Mouse (Mus musculus) R1 (cell line): ENCODE measurements at regions not wholly inside any gene's neighbourhood (a gene's known extent, or its start where the extent isn't known, plus 50 kb on each side); places are given as distances from the start of the nearest gene placed in this dataset.
"Not testable (repeated sequence)": the region's sequence is repeated elsewhere in the genome, so short reads cannot be mapped to it uniquely, and the experiment has no call there.

Experiments used
- DNase-seq: peaks from one replicate; pipeline ENCODE4 v3.0.0-alpha.2; 2018; ENCODE audit warnings: low read depth, low spot score

DNA sequence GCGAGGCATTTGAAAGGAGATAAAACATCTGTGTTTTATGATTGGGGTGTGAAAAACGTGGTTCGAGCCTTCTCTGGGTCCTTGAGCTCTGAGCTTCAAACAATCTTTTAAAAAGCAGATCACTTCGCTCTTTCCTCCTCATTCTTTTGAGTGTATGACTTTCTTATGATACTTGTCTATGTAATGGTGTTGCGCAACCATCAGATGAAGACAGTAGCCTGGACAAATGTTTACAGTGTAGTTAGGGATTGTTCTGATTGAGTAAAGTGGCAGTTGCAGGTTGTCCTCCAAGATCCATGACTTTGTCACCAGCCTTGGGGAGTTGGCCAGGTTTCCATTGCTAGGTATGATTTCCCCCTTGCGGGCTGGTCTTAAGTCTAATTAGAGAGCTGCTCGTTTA, 116.1 kb upstream of the Pfn2 start:
- no peak for DNase-seq

DNA sequence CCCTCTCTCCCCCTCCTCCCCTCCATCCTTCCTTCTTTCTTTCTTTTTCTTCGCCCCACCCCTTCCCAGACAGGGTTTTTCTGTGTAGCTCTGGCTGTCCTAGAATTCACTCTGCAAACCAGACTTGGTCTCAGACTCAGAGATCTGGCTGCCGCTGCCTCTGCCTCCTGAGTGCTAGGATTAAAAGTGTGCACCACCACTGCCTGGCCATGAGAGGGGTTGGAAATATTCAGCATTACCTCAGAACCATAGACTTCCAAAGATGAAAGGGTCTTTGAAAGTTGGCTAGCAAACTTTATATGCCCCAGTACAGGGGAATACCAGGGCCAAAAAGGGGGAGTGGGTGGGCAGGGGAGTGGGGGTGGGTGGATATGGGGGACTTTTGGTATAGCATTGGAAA, 122.7 kb upstream of the Pfn2 start:
- DNase-seq = not testable (repeated sequence)

DNA sequence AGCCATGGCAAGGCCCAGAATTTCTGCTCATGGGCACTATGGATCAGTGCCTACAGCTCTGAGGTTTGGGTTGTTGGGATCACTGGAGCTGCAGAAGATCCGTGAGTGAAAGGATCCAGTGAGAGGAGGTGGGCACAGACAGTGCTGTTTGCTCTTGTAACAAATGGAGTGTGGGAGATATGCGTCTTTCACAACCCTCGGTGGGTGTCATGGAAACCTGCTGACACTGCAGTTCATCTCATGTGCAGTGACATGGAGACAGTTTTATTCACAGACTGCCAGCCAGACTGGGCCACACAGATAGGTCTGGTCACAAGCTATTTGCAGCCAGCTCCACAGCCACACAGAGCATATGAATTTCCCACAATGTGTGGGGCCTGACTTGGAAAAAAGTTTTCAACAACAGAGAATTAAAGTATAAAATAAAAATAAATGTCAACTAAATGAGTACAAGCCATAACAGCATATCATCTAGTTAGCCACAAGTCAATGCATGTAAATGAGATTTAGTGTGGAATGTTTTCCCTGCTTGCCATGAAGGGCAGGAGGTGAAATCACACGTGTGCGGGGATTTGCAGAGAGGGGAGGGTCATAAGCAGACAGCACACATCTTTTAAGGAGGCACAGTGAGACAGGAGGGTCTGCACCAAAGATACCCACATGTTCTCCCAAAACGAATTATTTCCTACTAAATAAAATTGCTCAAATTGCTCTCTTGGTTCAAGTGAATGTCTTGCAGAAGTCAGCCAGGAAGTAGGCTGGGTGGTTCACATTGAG, 124.8 kb upstream of the Pfn2 start:
- DNase-seq = no peak

DNA sequence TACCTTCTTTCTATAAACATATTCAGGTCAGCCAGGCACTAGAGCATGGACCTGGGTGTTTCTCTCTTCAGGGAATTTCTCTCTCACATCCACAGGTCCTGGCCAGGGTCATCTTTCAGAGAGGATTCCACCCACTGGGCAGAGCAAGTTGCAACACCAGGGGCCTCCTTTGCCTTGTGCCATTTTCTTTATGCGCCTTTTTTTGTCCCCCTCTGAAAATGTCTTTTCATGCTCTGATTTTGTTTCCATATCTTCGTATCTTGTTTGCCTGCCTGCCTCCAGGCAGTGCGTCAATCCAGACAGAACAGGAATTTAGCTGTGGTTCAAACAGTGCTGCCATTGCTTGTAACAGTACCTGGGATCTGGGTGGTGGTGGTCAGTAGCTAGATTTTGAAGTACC, 125.7 kb upstream of the Pfn2 start:
- DNase-seq = no peak

DNA sequence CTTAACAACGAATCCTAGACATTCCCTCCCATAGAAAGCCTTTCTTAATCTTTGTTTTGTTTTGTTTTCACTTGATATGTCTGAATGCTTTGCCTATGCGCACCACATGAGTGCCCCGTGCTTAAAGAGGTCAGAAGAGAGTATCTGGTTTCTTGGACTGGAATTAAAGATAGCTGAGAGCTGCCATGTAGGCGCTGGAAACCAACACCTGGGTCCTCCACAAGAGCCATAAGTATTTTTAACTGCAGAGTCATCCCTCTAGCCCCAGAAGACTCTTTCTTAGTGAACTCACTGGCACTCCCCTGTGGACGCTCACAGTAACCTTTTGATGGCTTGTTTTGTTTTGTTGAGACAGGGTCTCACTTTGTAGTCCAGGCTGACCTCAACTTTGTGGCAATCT, 127.5 kb upstream of the Pfn2 start:
- no peak for DNase-seq

DNA sequence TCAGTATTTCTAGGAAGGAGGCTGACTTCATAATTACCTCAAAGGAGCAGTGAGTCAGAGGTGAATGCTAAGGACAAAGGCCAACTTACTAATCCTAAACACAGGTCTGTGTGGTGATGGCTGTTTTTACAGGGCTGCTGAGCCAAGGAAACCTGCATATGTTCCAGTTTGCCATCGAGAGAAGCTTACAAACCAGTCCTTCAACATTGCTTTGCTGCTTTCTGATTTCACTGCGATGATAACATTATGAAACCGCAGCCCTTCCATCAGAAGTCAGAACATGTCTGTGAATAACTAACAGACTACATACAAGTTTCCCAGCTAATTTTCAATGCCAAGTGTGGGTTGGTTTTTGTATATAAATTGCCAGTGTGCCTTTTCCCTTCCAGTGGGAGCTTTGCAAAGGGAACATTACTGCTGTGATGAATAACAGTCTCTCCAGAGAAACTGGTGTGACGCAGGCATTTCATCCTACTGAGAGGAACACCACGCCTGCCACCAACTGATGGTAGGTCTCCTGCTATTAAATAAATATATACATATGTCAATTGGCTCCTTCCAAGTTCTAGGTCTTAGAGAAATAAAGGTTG, 128.9 kb upstream of the Pfn2 start:
- DNase-seq = no peak

DNA sequence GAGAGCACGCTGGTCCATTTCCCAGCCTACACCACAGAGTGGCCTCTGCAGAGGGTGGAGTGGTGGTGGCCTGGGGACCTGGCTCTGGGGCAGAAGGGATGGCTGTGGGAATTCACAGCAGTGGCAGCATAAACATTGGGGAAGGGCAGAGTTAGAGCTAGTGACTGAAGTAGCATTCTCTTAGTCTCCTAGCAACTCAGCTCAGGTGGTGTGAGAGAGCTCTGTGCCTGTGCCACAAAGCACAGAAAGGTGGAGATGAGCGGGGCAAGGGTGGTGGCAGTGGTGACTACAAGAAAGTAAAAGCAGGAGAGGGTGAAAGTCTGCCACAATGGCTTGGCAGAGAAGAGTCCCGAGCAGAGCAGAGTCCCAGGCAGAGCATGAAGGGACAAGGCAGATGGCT, 140.3 kb upstream of the Pfn2 start:
- no peak for DNase-seq

DNA sequence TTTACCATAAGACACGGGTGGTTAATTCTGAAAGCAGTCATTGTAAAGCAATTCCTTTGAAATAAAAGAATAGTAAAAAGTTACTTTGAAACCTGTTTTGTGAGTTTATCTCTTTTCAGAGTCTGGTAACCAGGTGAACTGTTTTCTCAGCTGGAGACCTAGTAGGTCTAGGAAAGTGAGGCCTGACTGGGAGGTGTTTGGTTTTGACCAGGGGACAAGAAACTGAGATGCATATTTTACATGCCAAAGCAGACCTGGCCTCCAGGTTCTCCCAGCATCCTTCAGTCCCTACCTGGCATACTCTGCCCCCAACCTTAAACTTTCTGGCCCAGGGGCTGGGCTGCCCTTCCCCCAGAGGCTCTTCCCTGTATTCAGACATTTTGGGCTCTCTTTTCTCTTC, 142.9 kb upstream of the Pfn2 start:
- peak; percentile 17 for DNase-seq

DNA sequence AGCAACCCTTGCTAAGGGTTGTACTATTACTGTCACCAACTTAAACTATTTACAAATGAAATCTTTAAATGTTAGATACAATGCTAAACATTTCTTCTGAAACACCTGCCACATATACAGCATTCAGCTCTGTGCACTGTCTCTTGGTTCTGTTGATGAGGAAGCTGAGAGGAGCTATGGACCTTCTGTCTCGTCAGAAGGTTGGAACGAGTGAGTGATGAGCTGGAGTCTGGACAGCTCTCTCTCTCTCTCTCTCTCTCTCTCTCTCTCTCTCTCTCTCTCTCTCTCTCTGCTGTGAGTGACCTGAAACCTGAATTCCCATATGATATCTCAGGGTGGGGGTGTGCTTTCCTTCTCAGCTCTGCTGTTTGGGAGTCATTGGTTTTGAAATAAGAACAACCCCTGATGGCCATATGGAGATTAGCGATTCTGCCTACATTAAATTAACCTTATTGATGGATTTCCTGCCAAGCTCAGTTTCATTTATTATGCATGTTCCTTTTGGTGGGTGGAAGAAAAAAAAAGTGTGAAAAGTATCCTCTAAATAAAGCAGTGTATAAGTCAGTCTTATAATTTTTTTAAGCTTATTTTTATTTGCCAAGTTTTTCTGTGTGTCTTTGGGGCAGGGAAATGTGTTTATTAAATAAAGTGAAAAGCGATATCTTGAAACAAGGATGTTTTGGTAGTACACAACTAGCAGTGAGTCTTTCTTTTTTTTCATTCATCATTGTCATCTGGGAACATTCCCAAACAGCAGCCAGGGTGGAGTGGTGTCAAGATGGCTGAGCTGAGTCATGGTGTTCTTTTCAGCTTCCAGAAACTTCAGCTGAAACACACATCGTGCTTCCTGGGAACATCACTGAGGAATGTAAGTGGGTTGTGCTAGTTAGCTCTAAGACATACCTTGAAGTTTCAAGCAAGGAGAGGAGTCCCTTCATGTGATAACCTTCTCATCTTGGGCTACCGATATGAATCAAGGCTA, 150.5 kb upstream of the Pfn2 start:
- no peak for DNase-seq

DNA sequence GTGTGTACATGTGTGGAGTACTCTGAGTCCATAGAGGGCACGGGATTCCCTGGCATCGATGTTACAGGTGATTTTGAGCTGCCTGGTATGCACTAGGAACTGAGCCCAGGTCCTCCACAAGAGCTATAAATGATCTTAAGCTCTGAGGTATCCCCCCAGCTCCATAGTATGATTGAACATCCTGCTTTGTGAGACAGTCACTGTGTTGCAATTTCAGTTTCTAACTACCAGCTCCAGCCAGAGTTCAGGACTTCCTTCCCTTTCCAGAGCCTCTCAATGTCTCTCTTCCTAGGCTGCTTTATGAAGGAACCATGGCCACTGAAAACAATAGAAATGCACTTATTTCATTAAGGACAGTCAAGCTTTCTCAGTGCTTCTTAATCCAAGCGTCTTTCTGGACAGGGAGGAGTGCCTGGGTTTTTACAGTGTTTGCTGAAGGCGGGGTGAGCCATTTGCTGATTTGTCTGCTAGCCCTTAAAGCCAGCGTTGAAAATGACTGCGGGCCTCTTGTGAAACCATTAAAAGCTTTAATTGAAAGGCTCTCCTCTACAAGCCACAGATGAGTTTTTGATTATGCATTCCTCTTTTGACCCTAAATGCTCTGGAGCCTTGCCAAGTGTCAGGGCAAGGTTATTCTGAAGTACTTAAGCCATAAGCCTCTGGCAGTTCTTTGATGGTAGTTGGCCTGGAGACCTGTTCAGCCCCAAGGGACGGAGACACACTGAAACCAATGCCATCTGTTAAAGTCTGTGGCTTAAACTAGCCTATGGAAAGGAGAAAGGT, 155.1 kb upstream of the Pfn2 start:
- DNase-seq = peak; percentile 5

DNA sequence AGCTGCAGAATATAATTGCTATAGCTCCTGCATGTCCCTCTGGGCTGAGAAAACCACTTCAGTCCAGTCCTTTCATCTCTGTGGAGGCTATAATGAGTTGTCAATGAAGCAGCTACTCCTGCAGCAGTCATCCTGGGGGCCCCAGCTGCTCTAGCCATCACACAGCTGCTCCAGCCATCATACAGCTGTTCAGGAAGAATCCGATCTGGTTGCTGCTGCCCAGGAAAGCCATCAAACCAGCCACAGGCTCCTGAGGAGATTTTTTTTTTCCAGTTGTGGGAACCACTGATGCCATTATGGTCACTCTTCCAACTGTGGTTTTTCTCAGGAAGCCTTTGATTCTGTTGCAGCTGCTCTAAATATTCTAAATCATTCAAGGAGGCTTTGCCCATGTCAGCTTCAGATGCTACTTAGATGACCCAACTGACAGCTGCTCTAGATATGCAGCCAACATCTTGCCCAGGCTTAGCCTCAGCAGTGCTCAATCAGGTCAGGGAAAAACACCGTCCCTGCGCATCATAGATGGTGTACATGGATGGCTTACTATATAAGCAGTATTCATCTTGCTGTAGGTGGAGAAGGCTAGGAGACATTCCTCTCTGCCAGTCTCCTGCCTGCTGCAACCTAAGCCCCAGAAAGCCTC, 177.0 kb upstream of the Pfn2 start:
- no peak for DNase-seq

DNA sequence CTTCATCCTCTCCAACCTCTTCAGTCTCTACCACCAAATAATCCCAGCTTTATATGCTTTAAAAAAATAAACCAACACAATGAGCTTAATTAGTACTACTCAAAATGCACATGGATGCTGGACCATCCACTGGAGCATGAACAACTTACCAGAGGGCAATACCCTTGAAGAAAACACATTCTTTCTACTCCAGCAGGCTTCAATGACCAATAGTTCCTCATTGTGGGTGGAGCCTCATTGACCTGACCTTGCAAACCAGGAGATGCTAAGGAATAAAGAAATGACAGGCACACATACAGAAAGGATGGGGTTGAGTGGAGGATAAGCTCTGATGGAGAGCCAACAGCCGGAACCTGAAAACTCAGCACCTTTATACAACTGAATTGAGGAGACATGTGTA, 201.7 kb upstream of the Pfn2 start:
- no peak for DNase-seq

DNA sequence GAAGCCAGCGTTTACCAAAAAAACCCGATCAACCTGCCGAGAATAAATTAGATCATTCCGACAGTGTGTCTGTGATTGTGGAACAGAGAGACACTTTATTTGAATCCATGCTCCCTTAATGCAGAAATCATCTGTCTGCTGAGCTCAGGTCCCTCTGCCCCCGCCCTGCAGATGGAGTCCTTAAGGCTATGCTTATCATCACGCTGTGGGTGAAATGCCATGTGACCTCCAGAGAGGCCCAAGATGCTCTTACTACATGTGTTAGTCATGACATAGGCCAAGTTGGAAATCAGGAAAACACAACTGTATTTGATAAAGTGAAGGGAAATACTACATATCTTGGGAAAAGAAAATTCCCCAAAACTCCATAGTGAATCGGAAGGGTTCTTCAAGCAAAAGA, 206.8 kb upstream of the Pfn2 start:
- no peak for DNase-seq

DNA sequence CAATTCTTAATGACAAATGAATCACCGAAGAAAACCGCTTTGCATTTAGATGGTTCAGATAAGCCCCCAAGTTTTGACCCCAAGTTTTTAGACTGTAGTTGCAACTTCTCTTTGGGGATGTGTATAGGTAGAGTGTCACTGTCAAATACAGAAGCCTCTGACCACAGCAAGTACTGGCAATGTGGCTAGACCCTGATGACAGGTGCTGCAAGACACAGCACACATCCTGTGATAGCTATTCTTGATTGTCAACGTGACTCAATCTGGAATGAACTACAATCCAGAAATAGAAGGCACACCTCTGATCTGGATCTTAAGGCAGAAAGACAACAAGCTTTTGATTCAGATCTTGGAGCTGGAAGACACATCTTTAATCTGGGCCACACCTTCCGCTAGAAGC, 207.3 kb upstream of the Pfn2 start:
- DNase-seq = no peak

DNA sequence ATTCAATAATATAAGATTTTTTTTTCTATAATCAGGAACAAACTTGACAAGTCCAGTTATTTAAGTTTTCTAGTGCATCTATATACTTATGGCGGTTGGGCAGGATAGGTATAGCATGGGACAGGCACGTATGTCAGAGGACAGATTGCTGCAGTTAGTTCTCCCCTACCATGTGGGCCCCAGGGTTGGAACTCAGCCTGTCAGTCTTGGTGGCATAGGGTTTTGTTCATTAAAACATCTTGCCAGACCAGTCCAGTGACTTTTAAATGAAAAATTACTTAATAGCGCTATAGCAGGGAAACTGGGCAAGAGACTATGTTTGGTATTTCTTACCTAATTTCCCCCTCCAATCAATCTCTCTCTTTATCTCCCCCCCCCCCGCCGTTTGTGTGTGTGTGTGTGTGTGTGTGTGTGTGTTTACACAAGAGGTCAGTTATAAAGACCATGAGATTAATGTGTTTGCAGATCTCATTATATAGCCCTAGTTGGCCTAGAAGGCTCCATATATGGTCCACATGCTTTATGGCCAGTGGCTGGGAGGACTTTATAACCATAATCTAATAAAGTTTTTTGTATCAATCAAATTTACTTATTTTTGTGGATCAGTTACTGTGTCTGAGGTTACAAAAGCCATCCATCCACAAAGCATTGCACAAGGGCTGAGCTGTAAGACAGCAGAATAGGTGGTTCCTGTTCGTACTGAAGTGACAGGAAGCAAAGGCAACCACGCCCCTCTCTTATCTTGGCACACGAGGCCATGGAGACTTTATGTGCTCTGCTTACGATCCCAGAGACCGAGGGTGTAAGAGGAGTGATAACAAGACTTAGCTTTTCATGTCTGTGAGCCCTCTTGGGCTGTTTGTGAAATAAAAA, 208.5 kb upstream of the Pfn2 start:
- no peak for DNase-seq

DNA sequence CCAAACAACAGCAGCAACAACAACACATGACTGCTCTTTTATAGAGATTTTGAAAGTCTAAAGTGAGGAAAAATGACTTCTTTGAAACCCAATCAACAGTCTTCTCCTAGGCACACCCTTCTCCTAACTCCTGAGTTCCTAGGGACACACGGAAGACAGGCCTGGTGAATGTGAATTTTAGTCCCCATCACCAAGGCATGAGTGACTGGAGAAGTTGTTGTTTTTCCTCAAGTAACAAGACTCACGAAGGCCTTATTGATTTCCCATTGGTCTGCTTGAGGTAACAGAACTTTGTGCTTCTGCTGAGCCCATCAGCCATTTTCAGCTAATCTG, 209.2 kb upstream of the Pfn2 start:
- no peak for DNase-seq

DNA sequence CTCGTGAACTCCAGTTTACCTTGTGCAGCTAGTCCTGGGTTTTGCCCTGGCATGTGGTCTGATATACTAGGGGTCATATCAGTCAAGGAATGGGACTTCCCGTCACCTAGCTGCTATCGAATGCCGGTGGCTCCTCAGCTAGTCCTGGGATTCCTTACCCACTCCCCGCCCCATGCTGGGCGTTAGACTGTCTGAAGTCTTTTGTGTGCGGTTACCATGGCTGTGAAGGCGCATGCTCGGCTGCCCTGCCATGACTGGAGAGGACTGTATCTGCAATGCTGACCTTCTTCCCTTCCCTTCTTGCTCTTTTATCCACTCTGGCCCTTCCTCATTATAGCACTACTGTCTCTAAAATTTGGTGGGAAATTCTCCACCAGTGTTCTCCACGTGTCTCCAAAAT, 210.3 kb upstream of the Pfn2 start:
- peak; percentile 78 for DNase-seq

DNA sequence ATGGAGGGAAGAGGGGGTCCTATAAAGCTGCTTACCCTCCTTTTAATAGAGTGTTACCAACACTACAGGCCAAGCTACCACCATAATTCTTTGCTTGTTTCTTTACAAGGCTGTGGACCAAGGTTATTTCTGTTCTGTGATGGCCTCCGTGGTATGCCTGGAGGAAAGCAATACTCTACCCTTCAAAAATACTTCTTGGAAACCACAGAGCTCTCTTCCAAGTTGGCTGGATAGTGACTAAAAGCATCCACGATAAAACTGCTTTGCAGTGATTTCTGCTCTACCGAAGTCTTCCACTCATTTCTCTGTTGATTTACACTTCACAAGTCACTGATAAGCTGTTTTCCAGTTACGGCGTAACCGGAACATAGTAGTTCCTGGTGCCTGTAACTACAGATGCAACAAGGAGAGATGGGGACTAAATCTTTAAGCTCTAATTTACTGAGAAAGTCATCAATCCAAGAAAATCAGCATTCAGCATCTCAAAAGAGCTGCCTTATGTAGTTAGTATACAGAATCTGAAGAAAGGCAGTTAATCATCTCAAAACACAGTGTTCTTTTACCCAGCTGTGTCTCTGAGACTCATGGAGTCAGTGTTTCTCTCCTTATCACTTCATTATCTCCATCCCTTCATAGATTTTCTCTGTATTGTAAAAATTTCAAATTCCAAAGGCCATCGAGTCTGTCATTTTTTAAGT, 216.1 kb upstream of the Pfn2 start:
- DNase-seq = no peak

DNA sequence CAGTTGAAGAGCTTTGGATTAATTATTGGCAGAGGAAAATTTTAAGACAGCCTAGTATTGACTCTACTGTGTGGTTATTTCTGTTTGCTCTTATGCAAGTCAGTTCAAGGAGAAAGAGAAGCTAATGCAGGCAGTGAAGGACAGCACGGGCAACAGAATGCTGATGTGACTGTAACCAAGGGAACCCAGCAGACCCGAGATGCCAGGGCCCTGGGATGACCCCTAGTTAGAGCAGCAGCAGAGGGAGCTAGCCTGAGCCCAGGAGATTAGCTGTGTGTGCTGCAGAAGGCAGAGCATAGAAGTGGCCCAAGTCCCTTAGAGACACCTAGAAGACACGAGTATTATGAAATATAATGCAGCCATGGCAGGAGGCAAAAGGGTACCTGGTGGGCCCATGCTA, 223.7 kb upstream of the Pfn2 start:
- DNase-seq = no peak
